Mouse (Mus musculus) intestine, postnatal 0 days (tissue): ENCODE measurements at regions not wholly inside any gene's neighbourhood (a gene's known extent, or its start where the extent isn't known, plus 50 kb on each side); places are given as distances from the start of the nearest gene placed in this dataset.
"Not testable (repeated sequence)": the region's sequence is repeated elsewhere in the genome, so short reads cannot be mapped to it uniquely, and the experiment has no call there.

Source experiments
- ATAC-seq: fragments of 200-750 bp; cut with Nextera tagmentation; 2 replicates; pipeline ENCODE4 v1.8.0; 2017; ENCODE audit warnings: mild to moderate bottlenecking, moderate TSS enrichment, moderate library complexity
- H3K27ac ChIP-seq: fragments of 300-500 bp; sonication (generic); 2 replicates; pipeline ENCODE4 v1.5.1; 2014; ENCODE audit warnings: mild to moderate bottlenecking, low read depth, low read length, moderate library complexity
- H3K27me3 ChIP-seq: fragments of 300-500 bp; sonication (generic); replicated peaks from 2 replicates; pipeline ENCODE4 v1.6.1; 2014; ENCODE audit warnings: low read length, mixed read lengths; ENCODE audit not compliant: control insufficient read depth, insufficient read depth
- H3K36me3 ChIP-seq: fragments of 300-500 bp; sonication (generic); 2 replicates; pipeline ENCODE4 v1.6.1; 2014; ENCODE audit warnings: mild to moderate bottlenecking, moderate library complexity; ENCODE audit not compliant: control insufficient read depth, insufficient read depth
- H3K4me1 ChIP-seq: fragments of 300-500 bp; sonication (generic); replicated peaks from 2 replicates; pipeline ENCODE4 v1.6.1; 2014; ENCODE audit warnings: antibody characterized with exemption, low read length, mixed read lengths; ENCODE audit not compliant: control insufficient read depth, insufficient read depth
- H3K4me2 ChIP-seq: fragments of 300-500 bp; sonication (generic); replicated peaks from 2 replicates; pipeline ENCODE4 v1.6.1; 2014; ENCODE audit warnings: low read depth, mild to moderate bottlenecking, moderate library complexity
- H3K4me3 ChIP-seq: fragments of 300-500 bp; sonication (generic); 2 replicates; pipeline ENCODE4 v1.5.1; 2014; ENCODE audit warnings: low read depth, low read length
- H3K9ac ChIP-seq: fragments of 300-500 bp; sonication (generic); 2 replicates; pipeline ENCODE4 v1.6.1; 2014; ENCODE audit warnings: mild to moderate bottlenecking, low read depth, low read length
- H3K9me3 ChIP-seq: fragments of 300-500 bp; sonication (generic); 2 replicates; pipeline ENCODE4 v1.6.1; 2016; ENCODE audit warnings: mixed run types; ENCODE audit not compliant: control insufficient read depth
- CTCF ChIP-seq: sonication (generic); IDR thresholded peaks from 2 replicates; pipeline ENCODE4 v1.5.1; 2016; ENCODE audit warnings: low read depth, mild to moderate bottlenecking, control low read depth, antibody characterized with exemption, moderate library complexity
- WGBS: fragments of 180-500 bp; shearing (Covaris S2); extraction: QIAGEN DNeasy Blood & Tissue Kit; methylation state at CpG from one replicate; pipeline ENCODE4 v1.1.7; 2014; 5-methylcytosine and 5-hydroxymethylcytosine counted together

DNA sequence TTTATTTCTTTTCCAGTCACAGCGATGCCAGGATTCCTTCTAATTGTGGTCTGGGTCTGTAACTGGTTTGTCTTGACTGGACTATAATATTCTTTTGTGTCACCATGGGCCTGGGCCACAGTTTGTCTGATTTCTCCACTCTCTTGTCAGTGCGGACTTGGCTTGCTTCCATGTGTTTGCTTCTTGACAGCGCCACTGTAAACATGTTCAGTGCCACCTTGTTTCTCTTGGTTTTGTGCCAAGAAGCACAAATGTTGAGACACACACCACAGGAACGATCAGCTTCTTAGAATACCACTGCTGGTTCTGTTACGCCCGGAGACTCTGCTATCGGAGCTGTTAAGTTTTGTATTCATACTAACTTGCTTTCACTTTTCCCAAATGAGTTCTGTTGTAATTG, 180.9 kb upstream of the Tmem45b start:
- 80% methylated on average over 7 of the region's 7 CpGs for WGBS
- no peak for ATAC-seq
- no peak overlapping the region for H3K4me2 ChIP-seq

DNA sequence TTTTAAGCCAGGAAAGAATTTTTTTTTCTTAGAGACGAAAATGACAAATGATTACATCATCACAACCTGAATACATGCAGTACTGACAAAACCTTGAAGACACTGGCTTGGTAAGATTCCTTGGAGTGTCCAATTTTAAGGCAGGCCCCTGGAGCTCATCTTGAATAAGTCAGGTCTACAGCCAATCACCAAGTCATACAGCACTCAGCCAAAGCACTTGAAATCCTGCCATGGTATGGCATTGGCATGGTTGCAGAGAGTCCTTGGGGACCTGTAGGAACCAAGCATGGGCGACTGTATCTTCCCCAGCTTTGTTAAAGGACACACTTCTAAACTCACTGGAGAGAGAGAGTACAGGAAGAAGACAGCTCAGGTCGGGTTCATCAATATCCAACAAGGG, 179.8 kb upstream of the Tmem45b start:
- H3K4me2 ChIP-seq: no peak overlapping the region
- 88% methylated on average over 3 of the region's 3 CpGs for WGBS
- no peak overlapping the region for H3K27ac ChIP-seq
- ATAC-seq: no peak
- no peaks in the 10 kb centered on the region for H3K36me3 ChIP-seq
- no peak for TF ChIP-seq CTCF
- no peaks in the 10 kb centered on the region for H3K27me3 ChIP-seq
- no peak overlapping the region for H3K4me3 ChIP-seq
- H3K9me3 ChIP-seq: no peaks in the 10 kb centered on the region
- no peak overlapping the region for H3K9ac ChIP-seq
- H3K4me1 ChIP-seq: no peaks in the 10 kb centered on the region

More for the DNA sequence above, 180.9 kb upstream of the Tmem45b start:
- Histone ChIP-seq H3K9ac (no peak overlapping the region), H3K9me3 (no peaks in the 10 kb centered on the region), H3K4me1 (no peaks in the 10 kb centered on the region), H3K4me3 (no peak overlapping the region), H3K36me3 (no peaks in the 10 kb centered on the region), H3K27me3 (no peaks in the 10 kb centered on the region), H3K27ac (no peak overlapping the region)
- TF ChIP-seq CTCF: no peak

DNA sequence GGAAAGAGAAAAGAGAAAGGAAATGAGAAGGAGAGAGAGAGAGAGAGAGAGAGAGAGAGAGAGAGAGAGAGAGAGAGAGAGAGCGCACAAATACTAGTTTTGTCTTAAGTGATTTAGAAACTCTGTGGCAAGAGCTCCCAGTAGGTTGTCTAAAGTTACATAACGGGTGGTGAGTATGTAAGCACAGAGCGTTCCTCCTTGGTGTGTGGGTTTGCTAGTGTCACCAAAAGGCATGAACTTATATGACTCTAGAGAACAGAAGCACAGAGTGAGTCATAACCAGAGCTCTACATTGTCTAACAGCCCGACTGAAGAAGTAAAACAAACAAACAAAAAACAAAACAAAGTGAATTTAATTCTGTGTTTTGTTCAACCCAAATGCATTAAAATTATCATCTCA, 177.9 kb upstream of the Tmem45b start:
- no peak for ATAC-seq
- Histone ChIP-seq H3K36me3 (no peaks in the 10 kb centered on the region), H3K9me3 (no peaks in the 10 kb centered on the region), H3K27ac (no peak overlapping the region), H3K4me3 (no peak overlapping the region), H3K9ac (no peak overlapping the region), H3K27me3 (no peaks in the 10 kb centered on the region), H3K4me2 (no peak overlapping the region), H3K4me1 (no peaks in the 10 kb centered on the region)
- TF ChIP-seq CTCF: no peak
- 79% methylated on average over 4 of the region's 4 CpGs for WGBS

DNA sequence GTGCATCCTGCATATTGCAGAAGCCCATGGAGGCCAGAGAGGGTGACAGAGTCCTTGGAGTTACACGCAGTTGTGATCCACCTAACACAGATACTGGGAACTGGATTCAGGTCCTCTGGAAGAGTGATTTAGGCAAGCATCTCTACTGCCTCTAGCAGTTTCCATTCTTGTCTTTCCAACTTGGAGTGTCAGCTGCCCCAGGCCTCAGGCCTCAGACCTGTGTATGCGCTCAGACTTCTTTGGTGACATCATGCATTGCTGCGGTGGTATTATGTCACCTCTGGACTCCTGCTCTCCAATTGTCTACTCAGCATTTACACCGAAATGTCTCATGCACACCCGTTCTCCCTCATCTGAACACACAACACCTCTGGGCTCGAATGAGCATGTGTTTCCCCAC, 164.0 kb upstream of the Tmem45b start:
- Histone ChIP-seq H3K27ac (no peak overlapping the region), H3K4me3 (no peak overlapping the region), H3K4me1 (no peaks in the 10 kb centered on the region), H3K9me3 (no peaks in the 10 kb centered on the region), H3K9ac (no peak overlapping the region), H3K4me2 (no peak overlapping the region), H3K27me3 (no peaks in the 10 kb centered on the region), H3K36me3 (no peaks in the 10 kb centered on the region)
- ATAC-seq: no peak
- WGBS: 85% methylated on average over 6 of the region's 6 CpGs
- TF ChIP-seq CTCF: no peak

DNA sequence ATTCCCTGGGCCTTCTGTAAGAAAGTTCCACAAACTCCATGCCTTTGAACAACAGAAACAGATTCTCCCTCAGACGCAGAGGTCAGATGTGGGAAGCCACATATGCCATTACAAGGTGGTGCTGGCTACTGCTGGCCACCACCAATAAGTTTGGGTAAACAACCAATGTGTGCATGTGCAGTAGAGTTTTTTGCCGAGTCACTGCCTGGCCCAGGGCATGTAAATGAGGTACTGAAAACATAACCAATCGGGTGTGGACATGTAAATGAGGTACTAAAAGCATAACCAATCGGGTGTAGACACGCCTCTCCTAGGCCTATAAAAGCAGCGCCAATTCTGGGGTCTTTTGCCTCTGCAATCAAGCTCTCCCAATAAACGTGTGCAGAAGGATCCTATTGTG, 157.3 kb upstream of the Tmem45b start:
- H3K9ac ChIP-seq, H3K36me3 ChIP-seq, H3K4me1 ChIP-seq, H3K4me3 ChIP-seq, ATAC-seq, H3K4me2 ChIP-seq, H3K27me3 ChIP-seq, H3K27ac ChIP-seq, H3K9me3 ChIP-seq: not testable (repeated sequence)
- 93% methylated on average over 7 of the region's 7 CpGs for WGBS

DNA sequence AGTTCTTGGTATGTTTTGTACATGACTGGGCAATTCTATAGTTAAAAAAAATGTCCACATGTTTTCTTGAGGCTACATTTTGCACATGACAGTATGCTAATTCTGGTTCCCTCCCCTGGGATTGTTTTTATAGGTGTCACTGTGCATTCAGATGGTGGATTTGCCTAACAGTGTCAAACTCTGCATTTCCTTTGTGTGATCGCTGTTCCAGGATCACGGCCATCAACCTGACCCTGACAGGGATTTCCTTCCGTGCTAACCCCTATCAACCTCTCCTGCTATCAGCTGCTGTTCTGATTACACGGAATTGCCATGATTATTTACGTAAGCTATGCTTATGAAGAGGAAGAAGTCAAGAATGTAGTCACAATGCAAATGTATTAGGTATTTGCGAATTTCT, 155.1 kb upstream of the Tmem45b start:
- H3K9me3 ChIP-seq: no peaks in the 10 kb centered on the region
- no peak overlapping the region for H3K4me2 ChIP-seq
- H3K9ac ChIP-seq: no peak overlapping the region
- H3K27ac ChIP-seq: no peak overlapping the region
- no peak overlapping the region for H3K4me3 ChIP-seq
- H3K27me3 ChIP-seq: no peaks in the 10 kb centered on the region
- TF ChIP-seq CTCF: no peak
- no peaks in the 10 kb centered on the region for H3K36me3 ChIP-seq
- H3K4me1 ChIP-seq: no peaks in the 10 kb centered on the region
- ATAC-seq: no peak
- 27% methylated on average over 6 of the region's 6 CpGs for WGBS

DNA sequence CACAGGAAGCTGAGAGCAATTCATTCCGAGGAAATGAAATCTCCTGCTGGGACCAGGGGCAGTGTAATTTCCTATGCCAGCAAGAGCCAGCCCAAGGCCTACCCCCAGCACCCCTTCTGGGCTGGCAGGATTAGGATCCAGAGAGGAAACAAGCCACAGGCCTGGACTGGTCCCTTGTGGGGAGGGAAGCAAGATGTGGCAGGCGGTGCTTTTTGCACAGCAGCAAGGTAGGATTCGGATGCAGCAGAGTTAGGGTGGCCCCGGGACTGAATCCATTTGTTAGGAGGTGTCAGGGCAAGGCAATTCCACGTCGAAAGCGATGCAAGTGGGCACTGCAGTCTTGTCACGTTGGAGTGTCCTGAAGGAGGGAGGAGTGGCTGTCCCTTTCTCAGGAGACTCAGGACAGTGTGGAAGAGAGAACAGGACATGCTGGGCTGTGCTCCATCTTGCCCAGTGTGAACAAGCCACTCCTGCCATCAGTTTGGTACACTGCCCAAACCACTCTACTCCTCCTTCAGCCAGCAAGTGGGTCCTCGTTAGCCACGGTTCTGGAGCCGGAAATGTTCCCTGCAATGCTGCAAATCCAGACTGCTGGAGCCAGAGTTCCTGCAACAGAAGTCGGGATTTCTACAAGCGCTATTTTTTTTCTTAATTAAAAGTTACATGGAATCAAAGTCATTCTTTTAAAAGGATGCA, 150.1 kb upstream of the Tmem45b start:
- WGBS: 74% methylated on average over 13 of the region's 13 CpGs

More for the DNA sequence above, 150.1 kb upstream of the Tmem45b start:
- Histone ChIP-seq H3K36me3 (no peaks in the 10 kb centered on the region), H3K4me1 (no peaks in the 10 kb centered on the region), H3K9me3 (no peaks in the 10 kb centered on the region), H3K4me3 (no peak overlapping the region), H3K27me3 (no peaks in the 10 kb centered on the region), H3K9ac (no peak overlapping the region), H3K4me2 (no peak overlapping the region), H3K27ac (no peak overlapping the region)
- no peak for TF ChIP-seq CTCF
- no peak for ATAC-seq
